Mouse (Mus musculus): Measurements from ENCODE around the gene Sertad4.

Sertad4 gene

DNA sequence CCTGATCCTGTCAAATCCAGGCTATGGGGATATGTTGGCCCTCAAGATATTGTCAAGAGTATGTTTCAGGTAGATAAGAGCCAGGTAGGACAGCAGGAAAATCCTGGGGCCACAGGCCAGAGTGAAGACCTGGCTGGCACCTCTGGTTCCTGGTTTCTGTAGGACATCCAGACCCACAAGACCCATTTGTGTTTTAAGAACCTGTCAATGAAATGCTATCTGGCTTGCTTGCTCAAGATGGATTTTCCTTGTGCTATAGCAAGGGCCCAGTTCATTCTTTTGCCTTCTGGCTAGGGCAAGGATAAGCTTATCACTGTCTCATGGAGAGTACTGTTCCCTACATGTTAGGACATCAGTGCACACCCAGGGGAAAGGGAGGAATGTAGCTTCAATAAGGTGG lies 3.5 kb downstream of the Sertad4 start:
- DNase-seq (ENCODE audit: low read depth, low spot score), result no peak

GRCm38 (mm10) chr1:192851640-192852039 lies 3.9 kb downstream of the Sertad4 start:
- DNase-seq (ENCODE audit: low read depth, low spot score), result peak; percentile 69

DNA sequence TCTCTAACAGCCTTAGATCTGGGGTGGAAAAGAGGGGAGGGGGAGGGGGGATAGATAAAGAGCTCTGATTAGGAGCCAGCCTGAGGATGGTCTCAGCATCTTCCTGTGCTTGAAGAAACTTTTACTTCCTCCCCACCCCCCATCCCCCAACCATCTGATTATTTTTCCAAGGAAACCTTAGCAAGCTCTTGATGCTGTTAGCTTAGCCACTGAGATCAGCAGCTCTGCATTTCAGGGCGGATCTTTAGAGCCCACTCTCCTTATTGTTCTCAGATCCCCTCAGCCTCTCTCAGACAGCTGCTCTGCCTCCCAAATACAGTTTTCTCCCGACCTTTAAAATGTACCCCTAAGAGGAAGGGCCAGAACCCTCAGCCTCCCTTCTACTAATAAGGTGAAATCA lies 4.4 kb downstream of the Sertad4 start:
- DNase-seq (ENCODE audit: low read depth, low spot score), result no peak

- DNase-seq (ENCODE audit: low read depth, low spot score), result no peak
These were observed 5.9 kb downstream of the Sertad4 start for GRCm38 (mm10) chr1:192849616-192850015.

DNA sequence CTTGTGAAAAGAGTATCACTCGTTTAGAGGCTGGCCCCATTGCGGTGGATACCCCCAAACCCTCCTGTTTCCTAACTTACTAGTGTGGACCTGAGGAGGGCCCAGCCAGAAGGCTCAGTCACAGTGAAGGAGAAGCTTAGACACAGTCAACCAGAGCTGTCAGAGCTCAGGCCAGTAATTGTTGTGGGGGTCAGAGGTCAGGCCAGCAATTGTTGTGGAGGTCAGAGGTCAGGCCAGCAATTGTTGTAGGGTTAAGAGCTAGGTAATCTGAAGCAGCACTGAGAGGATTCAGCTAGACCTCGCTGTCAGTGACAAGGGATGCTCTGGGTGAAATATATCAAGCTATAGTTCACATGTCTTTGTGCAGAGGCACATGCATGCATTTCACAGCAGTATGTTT lies 8.3 kb downstream of the Sertad4 start:
- no peak for DNase-seq (ENCODE audit: low read depth, low spot score)

DNA sequence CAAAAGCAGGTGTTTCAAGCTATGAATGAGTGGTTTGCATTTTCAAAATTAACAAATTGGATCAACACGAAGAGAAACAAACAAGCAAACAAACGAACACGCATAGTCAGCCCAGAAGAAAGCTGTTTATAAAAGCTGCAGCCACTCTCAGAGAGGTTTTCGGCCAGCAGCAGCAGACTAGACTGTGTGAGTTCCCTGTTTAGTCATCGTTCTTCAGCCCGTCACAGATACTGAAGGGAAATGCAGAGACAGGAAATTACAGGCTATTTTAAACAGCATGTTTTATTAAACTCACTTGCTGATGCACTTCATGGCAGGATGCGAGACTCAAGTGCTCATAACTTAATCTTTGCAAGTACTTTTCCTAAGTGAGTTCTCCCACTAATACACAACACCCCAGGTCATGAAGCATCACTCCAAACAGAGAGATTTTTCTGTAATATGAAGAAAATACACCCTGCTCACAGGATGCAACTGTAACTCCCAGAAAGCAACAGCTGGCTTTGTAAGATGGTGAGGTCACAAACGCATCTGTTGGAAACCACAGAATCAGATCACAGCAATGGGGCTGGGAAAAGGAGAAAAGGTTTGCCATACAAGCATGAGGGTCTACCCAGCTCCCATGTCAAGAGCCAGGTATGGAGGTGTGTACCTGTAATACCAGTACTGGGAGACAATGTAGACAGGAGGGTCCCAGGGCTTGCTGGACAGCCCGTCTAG lies 14.3 kb downstream of the Sertad4 start:
- DNase-seq (ENCODE audit: low read depth, low spot score), result no peak

DNA sequence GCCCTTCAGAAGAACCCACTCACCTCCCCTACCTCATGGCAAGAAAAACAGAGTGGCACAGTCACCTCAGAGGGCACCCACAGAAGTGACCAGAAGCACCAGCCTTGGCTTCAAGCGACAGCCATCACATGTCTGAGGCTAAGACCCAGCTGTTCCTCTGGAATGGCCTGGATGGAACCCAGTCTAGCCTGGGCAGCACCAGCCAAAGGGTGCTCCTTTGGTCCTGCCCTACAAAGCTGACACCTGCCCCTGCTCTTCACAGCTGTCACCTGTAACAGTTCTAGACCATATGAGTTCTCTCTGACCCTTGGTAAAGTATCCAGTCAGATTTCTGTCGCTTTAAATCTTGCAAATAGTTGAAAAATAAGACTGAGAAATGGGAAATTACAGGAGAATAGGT lies 14.9 kb downstream of the Sertad4 start:
- DNase-seq (ENCODE audit: low read depth, low spot score), result no peak

- DNase-seq (ENCODE audit: low read depth, low spot score), result no peak
These were observed 20.3 kb downstream of the Sertad4 start for GRCm38 (mm10) chr1:192835211-192835681.

DNA sequence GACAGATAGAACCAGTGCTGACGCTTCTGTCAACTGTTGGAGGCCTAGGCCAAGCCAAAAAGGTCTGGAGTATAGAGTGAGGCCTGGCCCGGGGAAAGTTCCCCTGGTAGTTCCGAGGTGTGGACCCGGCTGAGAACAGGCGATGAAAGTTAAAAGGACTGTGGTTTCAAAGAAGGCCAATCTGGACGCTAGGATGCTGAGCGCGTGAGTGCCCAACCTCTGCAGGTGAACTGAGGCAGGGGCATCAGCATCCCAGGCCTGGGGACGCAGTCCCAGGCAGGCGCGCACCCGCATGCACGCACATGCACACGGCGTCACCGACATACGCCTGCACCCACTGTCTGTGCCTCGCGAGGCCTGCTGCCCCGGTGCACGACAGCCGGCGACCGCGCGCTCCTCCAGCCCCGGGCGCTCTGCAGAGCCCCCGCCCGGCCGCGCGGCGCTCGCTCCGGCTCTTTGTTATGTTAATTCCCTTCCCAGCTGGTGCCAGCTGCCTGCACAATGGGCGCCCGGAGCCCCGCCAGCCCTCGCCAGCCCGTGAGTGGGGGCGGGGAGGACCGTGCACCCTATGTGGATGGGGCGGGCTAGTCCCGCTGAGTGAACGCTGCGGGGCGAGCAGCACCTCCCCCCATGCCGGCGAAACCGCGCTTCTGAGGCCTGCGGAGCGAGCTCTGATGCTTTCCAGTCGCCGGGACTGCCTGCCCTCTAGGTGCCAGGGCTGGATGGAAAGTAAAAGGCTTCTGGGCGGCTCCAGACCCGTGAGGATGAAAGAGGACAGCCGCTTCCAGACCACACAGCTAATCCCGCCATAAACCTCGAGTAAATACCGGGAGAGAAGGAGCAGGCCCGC lies 21.0 kb downstream of the Sertad4 start:
- no peak for DNase-seq (ENCODE audit: low read depth, low spot score)

- no peak for DNase-seq (ENCODE audit: low read depth, low spot score)
These were observed 22.0 kb downstream of the Sertad4 start for GRCm38 (mm10) chr1:192833586-192833985.

DNA sequence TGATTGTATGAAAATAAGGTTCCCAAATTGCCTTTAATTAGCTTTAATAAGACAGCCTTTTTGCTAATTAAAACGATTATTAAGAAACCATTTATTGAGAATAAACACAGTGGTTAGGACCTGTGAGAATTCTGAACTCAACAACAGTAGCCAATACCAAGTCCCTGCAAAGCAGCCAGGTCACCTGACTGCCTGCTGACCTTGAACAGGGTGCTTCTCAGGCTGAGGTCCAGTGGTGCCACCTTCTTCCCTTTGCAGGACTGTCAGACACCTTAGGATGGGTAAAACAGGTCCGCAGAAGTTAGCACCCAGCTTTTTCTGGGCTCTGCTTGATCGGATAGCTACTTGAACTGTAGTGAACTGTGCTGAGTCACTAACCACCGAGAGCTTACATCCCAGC lies 22.5 kb downstream of the Sertad4 start:
- DNase-seq (ENCODE audit: low read depth, low spot score), result no peak

DNA sequence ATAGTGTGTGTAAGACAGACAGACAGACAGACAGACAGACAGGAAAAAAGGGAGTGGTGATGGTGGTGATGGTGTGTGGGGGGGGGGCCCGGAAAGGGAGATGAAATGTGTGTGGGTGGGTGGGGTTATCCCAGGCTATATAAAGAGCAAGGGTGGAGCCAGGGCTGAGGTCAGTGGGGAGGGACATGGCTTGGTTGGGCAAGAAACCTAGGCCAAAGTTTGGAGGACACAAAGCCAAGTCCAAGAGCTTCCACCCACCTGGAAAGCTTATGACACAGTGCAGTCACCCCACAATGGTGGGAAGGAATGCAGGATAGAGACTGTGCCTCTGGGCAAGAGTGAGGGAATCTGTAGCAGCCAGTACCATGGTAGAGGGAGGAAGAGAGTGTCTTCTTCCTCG lies 23.2 kb downstream of the Sertad4 start:
- DNase-seq (ENCODE audit: low read depth, low spot score), result no peak

- DNase-seq (ENCODE audit: low read depth, low spot score), result no peak
These were observed 25.1 kb downstream of the Sertad4 start for GRCm38 (mm10) chr1:192830444-192830843.

GRCm38 (mm10) chr1:192828928-192829327 lies 26.6 kb downstream of the Sertad4 start:
- no peak for DNase-seq (ENCODE audit: low read depth, low spot score)

DNA sequence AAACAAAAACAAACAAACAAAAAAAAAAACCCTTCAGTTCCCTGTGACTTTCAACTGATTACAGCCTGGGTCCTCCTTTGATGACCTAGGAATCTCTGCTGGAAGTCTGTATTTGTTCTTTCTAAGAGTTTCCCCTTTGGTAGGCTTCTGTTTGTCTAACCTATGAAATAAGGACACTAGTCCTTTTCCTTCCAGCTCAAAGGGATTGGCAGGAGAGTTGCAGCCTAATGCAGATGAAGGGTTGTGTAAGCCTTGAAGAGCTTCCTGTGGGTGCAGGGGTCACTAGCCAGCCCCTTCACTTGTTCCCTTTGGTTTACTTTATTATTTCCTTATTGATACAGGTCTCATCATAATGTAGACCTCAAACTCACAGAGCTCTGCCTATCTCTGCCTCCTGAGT lies 27.6 kb downstream of the Sertad4 start:
- DNase-seq (ENCODE audit: low read depth, low spot score), result no peak

DNA sequence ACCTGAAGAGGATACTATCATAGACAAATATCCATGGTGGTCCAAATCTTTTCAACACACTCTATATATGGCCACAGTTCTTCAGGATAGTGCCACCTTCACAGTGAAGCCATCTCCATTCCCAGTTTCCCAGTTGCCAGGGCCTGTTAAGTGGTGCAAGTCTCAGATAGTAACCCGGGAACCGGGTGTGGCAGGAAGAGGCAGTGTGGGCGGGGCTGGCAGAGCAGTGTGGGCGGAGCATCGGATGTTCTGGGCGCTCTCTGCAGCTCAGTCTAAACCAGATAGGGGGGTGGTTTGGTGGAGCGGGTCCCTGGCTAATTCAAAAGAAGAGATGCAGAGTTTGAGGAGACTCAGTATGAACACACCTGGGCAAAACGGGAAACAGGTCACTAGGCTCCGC lies 29.8 kb downstream of the Sertad4 start:
- DNase-seq (ENCODE audit: low read depth, low spot score), result no peak

DNA sequence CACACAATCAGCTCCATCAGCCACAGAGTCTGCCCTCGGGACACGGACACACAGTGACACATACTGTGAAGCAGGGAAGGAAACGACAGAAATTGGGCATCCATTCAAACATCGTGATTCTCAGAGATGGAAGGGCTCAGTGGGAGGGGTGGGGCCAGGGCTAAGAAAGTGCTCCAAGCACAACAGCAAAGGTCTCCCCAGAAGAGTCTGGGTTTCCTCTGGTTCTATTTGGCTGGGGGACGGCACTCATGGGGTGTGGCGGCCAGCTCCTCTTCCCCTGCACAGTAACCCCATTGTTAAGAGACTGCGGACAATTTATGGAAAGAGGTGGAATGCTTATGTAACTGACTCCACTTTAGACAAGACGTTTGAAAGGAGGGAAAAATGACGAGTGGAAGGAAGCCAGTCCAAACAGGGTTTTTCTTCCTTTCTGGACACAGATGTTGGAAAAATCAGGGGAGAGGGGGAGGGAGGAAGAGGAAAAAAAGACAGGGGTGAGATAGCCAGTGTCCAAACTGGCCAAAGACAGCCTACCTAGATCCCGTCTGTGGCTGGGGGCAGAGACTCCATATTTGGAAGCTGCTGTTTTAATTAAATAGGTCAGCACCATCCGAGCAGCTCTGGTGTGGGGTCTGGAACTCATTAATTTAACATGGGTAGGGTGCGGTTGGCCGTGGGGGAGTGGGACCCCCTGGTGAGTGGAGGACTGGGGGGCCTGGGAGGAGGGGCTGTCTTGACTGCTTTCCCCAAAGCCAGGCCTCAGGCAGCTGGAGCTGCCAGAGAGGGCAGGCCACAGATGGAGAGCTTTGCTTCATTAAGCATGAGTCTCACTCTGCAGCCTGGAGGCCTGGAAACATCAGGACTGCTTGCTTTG lies 32.7 kb downstream of the Sertad4 start:
- DNase-seq (ENCODE audit: low read depth, low spot score), result peak; percentile 69

DNA sequence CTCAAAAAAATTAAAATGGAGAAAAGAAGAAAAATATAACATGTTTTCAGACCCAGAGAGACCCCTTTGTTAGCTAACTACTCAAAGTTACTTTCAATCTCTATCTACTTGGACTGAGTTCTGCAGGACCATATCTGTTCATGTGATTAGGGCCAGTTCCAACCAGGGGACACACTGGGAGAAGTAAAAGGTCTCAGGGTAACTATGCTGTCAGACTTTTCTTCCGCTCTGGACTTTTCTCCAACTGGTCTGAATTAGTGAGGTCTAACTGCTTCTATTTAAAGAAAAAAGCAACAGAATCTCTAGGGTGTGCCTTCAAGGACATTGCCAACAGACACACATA lies 33.3 kb downstream of the Sertad4 start:
- DNase-seq (ENCODE audit: low read depth, low spot score), result no peak

GRCm38 (mm10) chr1:192818334-192818733 lies 37.2 kb downstream of the Sertad4 start:
- DNase-seq (ENCODE audit: low read depth, low spot score), result peak; percentile 24

DNA sequence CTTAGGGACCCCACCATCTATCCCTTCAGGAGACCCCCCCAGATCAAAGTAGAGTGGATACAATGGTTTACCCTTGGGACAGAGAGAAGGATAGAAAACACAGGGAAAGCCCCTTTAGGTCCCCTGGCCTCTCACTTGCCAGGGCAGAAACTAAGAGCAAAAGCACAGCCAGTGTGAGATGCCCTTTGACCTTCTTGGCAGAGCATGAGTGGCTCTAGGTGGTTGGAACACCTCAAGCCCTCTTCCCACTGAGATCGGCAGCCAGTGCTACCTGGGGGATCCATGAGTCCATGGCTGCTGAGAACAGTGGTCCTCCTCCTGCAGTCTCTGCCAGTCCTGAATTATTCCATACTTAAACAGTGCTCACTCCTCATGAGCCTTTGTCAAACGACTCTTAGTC lies 39.8 kb downstream of the Sertad4 start:
- no peak for DNase-seq (ENCODE audit: low read depth, low spot score)

- DNase-seq (ENCODE audit: low read depth, low spot score), result no peak
These were observed 40.9 kb downstream of the Sertad4 start for GRCm38 (mm10) chr1:192814700-192815099.

GRCm38 (mm10) chr1:192812758-192813157 lies 42.8 kb downstream of the Sertad4 start:
- no peak for DNase-seq (ENCODE audit: low read depth, low spot score)

Measured in skeletal muscle tissue, adult 2 months (tissue).